Mouse (Mus musculus): ENCODE results near the gene Cherp.

- TF ChIP-seq MYC (IDR thresholded peaks at IDR 0.05; ENCODE audit: low read depth, low read length) (no peak), ZNF384 (IDR thresholded peaks at IDR 0.05; ENCODE audit: low read depth, low read length) (no peak), CTCF (IDR thresholded peaks at IDR 0.05 in 2 of 3, conservative IDR thresholded peaks at IDR 0.05 in 1 of 3; ENCODE audit: control insufficient read depth in 1 of 3, insufficient read depth in 1 of 3, low read depth in 2 of 3, low read length in 3 of 3, poor library complexity in 1 of 3, severe bottlenecking in 1 of 3) (no peak), JUND (IDR thresholded peaks at IDR 0.05; ENCODE audit: low read depth, low read length) (no peak), POLR2A (IDR thresholded peaks at IDR 0.05; ENCODE audit: control insufficient read depth in 1 of 2, insufficient read depth in 1 of 2, low read depth in 1 of 2, low read length in 2 of 2, poor library complexity in 1 of 2) (no peak), POLR2AphosphoS5 (IDR thresholded peaks at IDR 0.05; ENCODE audit: borderline replicate concordance, low read depth, low read length) (no peak), TBP (IDR thresholded peaks at IDR 0.05; ENCODE audit: low read depth, low read length) (no peak), MXI1 (IDR thresholded peaks at IDR 0.05; ENCODE audit: low read depth, low read length) (no peak), ETS1 (IDR thresholded peaks at IDR 0.05; ENCODE audit: low read depth, low read length) (no peak), MAX (IDR thresholded peaks at IDR 0.05; ENCODE audit: low read length) (no peak), POLR2AphosphoS2 (IDR thresholded peaks at IDR 0.05; ENCODE audit: low read length) (no peak), HCFC1 (IDR thresholded peaks at IDR 0.05; ENCODE audit: low read depth, low read length) (no peak), MEF2A (IDR thresholded peaks at IDR 0.05; ENCODE audit: extremely low read depth, insufficient replicate concordance, low read depth, low read length, poor library complexity, severe bottlenecking) (no peak)
These were observed 16.0 kb upstream of the Cherp start for GRCm38 (mm10) chr8:72491017-72491416.

Data from MEL (cell line).